Mouse (Mus musculus) lung, embryonic 16.5 days (tissue): ENCODE data around the gene Syt14. TPM values are rescaled to one million over a fixed set of nuclear protein-coding genes. Genes with fewer than 3 reads are reported as not detected.
A peak's percentile ranks its signal among the peaks of the same experiment; 100 is the strongest.

ENCODE experiments used
- ATAC-seq: fragments of 200-750 bp; cut with Nextera tagmentation; 2 replicates; pipeline ENCODE4 v1.8.0; 2017; ENCODE audit warnings: low read depth, mild to moderate bottlenecking, moderate library complexity
- H3K27ac ChIP-seq: fragments of 300-500 bp; sonication (generic); 2 replicates; pipeline ENCODE4 v1.5.1; 2014; ENCODE audit warnings: mild to moderate bottlenecking, control low read depth, low read length
- H3K27me3 ChIP-seq: fragments of 300-500 bp; sonication (generic); 2 replicates; pipeline ENCODE4 v1.6.1; 2014; ENCODE audit warnings: low read depth, low read length, mixed read lengths; ENCODE audit not compliant: control insufficient read depth, insufficient read depth
- H3K36me3 ChIP-seq: fragments of 300-500 bp; sonication (generic); 2 replicates; pipeline ENCODE4 v1.6.1; 2014; ENCODE audit warnings: low read length; ENCODE audit not compliant: control insufficient read depth, insufficient read depth
- H3K4me1 ChIP-seq: fragments of 300-500 bp; sonication (generic); replicated peaks from 2 replicates; pipeline ENCODE4 v1.6.1; 2014; ENCODE audit warnings: low read length, mixed read lengths; ENCODE audit not compliant: control insufficient read depth, insufficient read depth
- H3K4me2 ChIP-seq: fragments of 300-500 bp; sonication (generic); 2 replicates; pipeline ENCODE4 v1.6.1; 2014; ENCODE audit warnings: low read depth, low read length, control low read depth
- H3K4me3 ChIP-seq: fragments of 300-500 bp; sonication (generic); 2 replicates; pipeline ENCODE4 v1.5.1; 2014; ENCODE audit warnings: mild to moderate bottlenecking, low read length, control low read depth
- H3K9ac ChIP-seq: fragments of 300-500 bp; sonication (generic); 2 replicates; pipeline ENCODE4 v1.6.1; 2014; ENCODE audit warnings: low read length, control low read depth
- H3K9me3 ChIP-seq: fragments of 300-500 bp; sonication (generic); 2 replicates; pipeline ENCODE4 v1.6.1; 2016; ENCODE audit warnings: low read length; ENCODE audit not compliant: control insufficient read depth
- WGBS: fragments of 180-500 bp; shearing (Covaris S2); extraction: QIAGEN DNeasy Blood & Tissue Kit; methylation state at CpG from one replicate; pipeline ENCODE4 v1.1.7; 2014; 5-methylcytosine and 5-hydroxymethylcytosine counted together
- polyA plus RNA-seq: library from polyadenylated mRNA; unstranded; fragments of >200 nt; fragmentation: Nextera tagmentation; extraction: Ambion mirVana; gene quantifications from 2 replicates; pipeline ENCODE4 v1.2.1, GENCODE M21; 2015

Syt14 gene
- polyA plus RNA-seq, 1 experiment from 2014 or later, result 0.70 TPM

DNA sequence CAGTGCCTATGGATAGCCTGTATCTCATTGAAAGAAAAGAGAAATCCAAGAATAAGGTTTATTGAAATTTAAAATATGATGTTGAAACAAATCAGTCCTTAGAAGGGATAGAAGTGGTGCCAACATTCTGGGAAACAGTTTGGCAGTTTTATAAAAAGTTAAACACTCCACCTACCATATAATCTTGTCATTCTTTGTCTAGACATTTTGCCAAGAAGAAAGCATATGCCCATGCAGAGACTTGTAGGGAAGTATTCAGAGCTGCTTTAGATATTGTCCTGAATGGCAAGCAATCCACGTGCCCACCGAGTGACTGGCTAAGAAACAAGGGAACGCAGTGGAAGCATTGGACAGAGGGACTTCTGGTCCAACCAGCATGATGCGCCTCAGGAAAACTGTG lies 12.0 kb upstream of the Syt14 start:
- Histone ChIP-seq H3K36me3 (no peaks in the 10 kb centered on the region), H3K4me3 (no peak overlapping the region), H3K9me3 (no peaks in the 10 kb centered on the region), H3K27me3 (no peaks in the 10 kb centered on the region), H3K9ac (no peak overlapping the region), H3K4me2 (no peak overlapping the region), H3K27ac (no peak overlapping the region), H3K4me1 (no peaks in the 10 kb centered on the region)
- no peak for ATAC-seq
- WGBS, result 85% methylated on average over 4 of the region's 4 CpGs

DNA sequence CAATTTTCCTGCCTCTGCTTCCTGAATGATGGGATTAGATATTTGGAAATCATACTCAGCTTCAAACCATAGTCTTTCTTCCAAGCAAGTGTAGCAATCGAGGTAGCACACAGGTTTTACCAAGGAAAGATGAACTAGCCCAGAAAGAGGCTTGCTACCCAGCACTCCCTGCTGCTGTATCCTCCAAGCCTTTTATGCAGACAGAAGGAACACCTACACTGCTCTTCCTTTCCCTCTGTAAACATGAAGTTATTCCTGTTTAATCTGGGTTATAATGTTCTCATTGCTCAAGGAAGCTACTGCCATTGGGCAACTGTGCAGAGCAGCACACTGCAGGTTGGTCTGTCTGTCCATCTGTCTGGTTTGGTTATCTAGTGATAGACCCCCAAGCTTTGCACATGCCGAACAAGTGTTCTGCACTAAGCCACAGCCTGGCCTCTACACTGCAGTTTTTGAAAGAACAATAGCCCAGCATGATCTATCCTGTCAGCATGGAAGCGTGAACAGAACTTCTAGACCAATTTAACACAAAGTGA lies 7.3 kb upstream of the Syt14 start:
- H3K4me3 ChIP-seq, result no peak overlapping the region
- no peak overlapping the region for H3K9ac ChIP-seq
- no peaks in the 10 kb centered on the region for H3K27me3 ChIP-seq
- WGBS, result 59% methylated on average over 3 of the region's 3 CpGs
- ATAC-seq, result no peak
- no peaks in the 10 kb centered on the region for H3K36me3 ChIP-seq
- H3K4me2 ChIP-seq, result no peak overlapping the region
- no peaks in the 10 kb centered on the region for H3K4me1 ChIP-seq
- H3K9me3 ChIP-seq, result no peaks in the 10 kb centered on the region
- H3K27ac ChIP-seq, result no peak overlapping the region

DNA sequence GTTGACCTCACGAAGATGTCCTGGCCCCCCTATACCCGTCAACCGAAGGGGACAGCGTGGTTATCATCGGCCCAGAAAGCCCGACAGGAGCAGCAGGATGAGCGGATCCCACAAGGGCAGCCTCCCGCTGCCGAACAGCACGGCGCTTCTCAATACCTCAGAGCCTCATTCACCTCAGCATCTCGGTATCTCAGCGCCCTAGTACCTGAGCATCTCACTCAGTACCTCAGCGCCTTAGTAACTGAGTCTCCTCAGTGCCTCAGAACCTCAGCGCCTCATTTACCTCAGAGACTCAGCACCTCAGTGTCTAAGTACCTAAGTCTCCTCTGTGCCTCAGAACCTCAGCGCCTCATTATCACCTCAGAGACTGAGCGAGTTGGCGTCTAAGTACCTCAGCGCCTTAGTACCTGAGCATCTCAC lies 614 bp downstream of the Syt14 start:
- Histone ChIP-seq H3K4me1 (peaks cover 6% of the 10 kb centered on the region; the same call in 1 of the 2 replicates), H3K9me3 (no peaks in the 10 kb centered on the region), H3K9ac (no peak overlapping the region), H3K4me2 (peak overlapping the region; percentile 90), H3K4me3 (peak overlapping the region; percentile 61), H3K36me3 (no peaks in the 10 kb centered on the region), H3K27ac (no peak overlapping the region), H3K27me3 (peaks cover 13% of the 10 kb centered on the region; the same call in 1 of the 2 replicates)
- under 1% methylated on average over 19 of the region's 19 CpGs for WGBS
- ATAC-seq, result no peak

DNA sequence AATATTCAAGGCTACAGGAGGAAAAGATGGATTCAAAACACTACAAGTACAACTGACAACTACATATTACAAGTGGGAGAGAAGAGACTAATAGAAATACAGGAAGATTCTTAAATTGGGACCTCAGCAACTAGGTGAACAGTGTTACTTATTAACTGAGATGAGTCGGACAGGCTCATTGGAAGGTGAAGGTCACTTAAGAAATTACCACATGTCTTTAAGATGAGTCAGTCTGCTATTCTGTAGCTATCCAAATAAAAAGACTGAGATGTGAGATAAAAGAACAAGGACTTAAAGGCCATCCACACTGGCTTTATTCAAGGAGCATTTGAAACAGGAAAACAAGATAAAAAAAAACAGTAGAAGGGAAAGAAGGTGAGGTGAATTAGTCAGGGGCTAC lies 11.3 kb downstream of the Syt14 start:
- no peak overlapping the region for H3K9ac ChIP-seq
- H3K4me2 ChIP-seq, result no peak overlapping the region
- WGBS, result 51% methylated on average over 1 of the region's 1 CpGs
- no peaks in the 10 kb centered on the region for H3K36me3 ChIP-seq
- H3K27ac ChIP-seq, result no peak overlapping the region
- H3K9me3 ChIP-seq, result no peaks in the 10 kb centered on the region
- H3K27me3 ChIP-seq, result no peaks in the 10 kb centered on the region
- no peak overlapping the region for H3K4me3 ChIP-seq
- ATAC-seq, result no peak
- no peaks in the 10 kb centered on the region for H3K4me1 ChIP-seq

DNA sequence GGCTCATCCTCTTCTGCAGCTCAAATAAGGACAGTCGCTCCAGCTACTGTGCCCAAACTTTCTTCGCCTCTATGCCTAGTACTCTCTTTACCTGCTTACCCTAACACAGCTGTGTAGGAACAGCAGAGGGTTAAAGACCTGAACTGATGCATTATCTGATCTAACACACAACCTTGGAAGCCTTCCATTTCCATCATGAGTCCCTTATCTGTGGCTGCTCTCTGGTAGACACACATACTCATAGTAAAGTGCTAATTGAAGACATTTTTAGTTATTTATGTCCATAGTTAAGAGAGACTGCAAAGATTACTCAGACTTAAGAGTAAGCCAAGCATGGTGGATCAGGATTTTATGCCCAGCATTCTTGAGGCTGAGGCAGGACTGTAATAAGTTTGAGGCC lies 23.2 kb downstream of the Syt14 start:
- H3K4me3 ChIP-seq, result no peak overlapping the region
- H3K27me3 ChIP-seq, result no peaks in the 10 kb centered on the region
- H3K9ac ChIP-seq, result no peak overlapping the region
- H3K9me3 ChIP-seq, result no peaks in the 10 kb centered on the region
- no peaks in the 10 kb centered on the region for H3K36me3 ChIP-seq
- H3K27ac ChIP-seq, result no peak overlapping the region
- H3K4me2 ChIP-seq, result no peak overlapping the region
- ATAC-seq, result no peak
- 90% methylated on average over 2 of the region's 2 CpGs for WGBS
- no peaks in the 10 kb centered on the region for H3K4me1 ChIP-seq

DNA sequence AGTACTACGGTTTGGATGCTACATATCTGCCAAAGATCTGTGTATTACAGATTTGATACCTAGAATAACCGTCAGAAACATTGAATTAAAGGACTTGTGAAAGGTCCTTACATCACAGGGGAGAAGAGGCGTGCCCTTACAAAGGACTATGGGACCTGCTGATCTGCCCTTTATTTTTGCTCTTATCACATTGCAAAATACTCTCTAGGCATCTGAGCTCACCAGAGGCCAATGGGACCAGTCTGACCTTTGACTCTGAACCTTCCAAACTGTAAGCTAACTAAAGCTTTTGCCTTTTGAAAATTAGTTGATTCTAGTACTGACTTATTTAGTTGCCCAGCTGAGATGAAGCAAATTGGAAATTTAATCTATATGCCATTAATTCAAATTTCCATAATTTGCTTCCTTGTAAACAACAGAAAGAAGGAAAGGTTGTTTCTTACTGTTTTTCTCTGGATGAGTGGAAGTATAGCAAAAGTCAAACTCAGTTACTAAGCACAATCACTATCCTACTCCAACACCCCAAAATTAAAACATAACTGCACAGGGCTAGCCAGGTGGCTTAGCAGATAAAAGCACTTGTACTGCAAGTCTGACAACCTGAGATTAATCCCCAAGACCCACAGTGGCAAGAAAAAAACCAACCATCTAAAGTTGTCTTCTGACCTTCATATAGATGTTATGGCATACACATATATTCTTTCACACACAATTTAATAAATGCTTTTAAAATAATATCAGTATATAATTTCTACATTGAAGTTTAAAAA lies 24.4 kb downstream of the Syt14 start:
- 80% methylated on average over 3 of the region's 3 CpGs for WGBS
- no peaks in the 10 kb centered on the region for H3K36me3 ChIP-seq
- no peak overlapping the region for H3K4me2 ChIP-seq
- ATAC-seq, result no peak
- H3K27ac ChIP-seq, result no peak overlapping the region
- H3K9ac ChIP-seq, result no peak overlapping the region
- H3K4me1 ChIP-seq, result no peaks in the 10 kb centered on the region
- no peaks in the 10 kb centered on the region for H3K27me3 ChIP-seq
- H3K9me3 ChIP-seq, result no peaks in the 10 kb centered on the region
- no peak overlapping the region for H3K4me3 ChIP-seq

DNA sequence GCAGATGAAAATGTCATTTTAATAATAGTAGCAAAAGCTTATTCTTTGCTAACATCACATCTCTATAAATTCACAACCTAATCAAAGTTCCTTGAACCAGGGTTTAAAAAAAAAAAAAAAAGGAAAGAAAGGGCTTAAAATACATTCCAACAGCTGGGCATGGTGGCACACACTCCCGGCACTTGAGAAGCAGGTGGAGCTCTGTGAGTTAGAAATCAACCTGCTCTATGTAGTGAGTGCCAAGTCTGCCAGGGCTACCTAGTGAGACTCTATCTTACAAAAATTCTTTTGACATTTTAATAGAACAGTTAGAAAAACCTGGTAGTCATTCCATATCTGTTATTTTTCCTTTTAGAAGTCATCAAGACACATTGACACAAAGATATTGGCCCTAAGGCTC lies 31.0 kb downstream of the Syt14 start:
- WGBS, result 67% methylated on average over 1 of the region's 1 CpGs
- no peaks in the 10 kb centered on the region for H3K9me3 ChIP-seq
- no peak overlapping the region for H3K9ac ChIP-seq

DNA sequence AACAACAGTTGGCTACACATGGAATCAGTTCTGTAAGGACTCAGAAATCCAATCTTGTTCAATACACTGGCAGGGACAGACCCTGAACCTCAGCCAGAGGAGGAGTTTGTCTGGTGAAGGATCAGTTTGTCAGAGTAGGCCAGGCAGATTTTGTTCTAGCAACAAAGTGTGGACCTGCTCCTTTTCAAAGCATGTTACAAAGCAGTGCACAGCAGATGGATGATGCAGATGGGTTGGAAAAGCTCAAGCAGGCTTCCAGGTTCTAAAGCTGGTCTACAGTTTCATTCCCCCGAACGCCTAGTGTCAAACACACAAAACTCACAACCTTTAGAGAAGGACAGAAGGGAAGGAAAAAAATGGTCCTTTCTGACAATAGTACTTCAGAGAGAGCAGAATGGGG lies 31.6 kb downstream of the Syt14 start:
- Histone ChIP-seq H3K27me3 (no peaks in the 10 kb centered on the region), H3K9me3 (no peaks in the 10 kb centered on the region), H3K4me2 (no peak overlapping the region), H3K9ac (no peak overlapping the region), H3K4me1 (no peaks in the 10 kb centered on the region), H3K36me3 (no peaks in the 10 kb centered on the region), H3K4me3 (no peak overlapping the region), H3K27ac (no peak overlapping the region)
- no peak for ATAC-seq
- 87% methylated on average over 2 of the region's 2 CpGs for WGBS

More for the DNA sequence above, 31.0 kb downstream of the Syt14 start:
- H3K36me3 ChIP-seq, result no peaks in the 10 kb centered on the region
- no peak overlapping the region for H3K27ac ChIP-seq
- no peak for ATAC-seq
- H3K4me3 ChIP-seq, result no peak overlapping the region
- H3K27me3 ChIP-seq, result no peaks in the 10 kb centered on the region
- no peak overlapping the region for H3K4me2 ChIP-seq
- no peaks in the 10 kb centered on the region for H3K4me1 ChIP-seq

DNA sequence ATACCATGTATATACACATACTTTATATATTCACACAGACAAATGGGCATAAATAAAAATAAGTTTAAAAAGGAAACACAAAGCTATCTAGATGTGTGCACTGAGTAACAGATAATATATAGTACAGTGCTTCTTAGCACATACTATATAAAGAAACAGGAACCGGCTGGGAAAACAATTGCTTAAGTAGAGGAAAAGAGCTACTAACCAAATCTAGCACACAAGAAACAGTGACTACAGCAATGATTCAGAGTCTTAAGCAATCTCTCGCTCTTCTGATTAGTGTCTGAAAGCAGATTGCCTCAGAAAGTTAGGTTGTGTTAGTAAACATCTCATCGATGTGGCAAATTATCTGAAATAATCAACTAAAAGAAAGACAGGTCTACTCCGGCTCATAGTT lies 33.3 kb downstream of the Syt14 start:
- Histone ChIP-seq H3K4me2 (no peak overlapping the region), H3K4me1 (no peaks in the 10 kb centered on the region), H3K4me3 (no peak overlapping the region), H3K36me3 (no peaks in the 10 kb centered on the region), H3K27ac (no peak overlapping the region), H3K9ac (no peak overlapping the region), H3K9me3 (no peaks in the 10 kb centered on the region), H3K27me3 (no peaks in the 10 kb centered on the region)
- no peak for ATAC-seq
- 81% methylated on average over 4 of the region's 4 CpGs for WGBS
